Mouse (Mus musculus) frontal cortex, postnatal 25 days (tissue): Measurements from ENCODE around the gene Pnma1.

Experiments
- DNase-seq, 2 experiments: peaks; one replicate each; pipeline ENCODE4 v3.0.0; 2022; ENCODE audit warnings: low spot score in 2 of 2

The Pnma1 gene

DNA sequence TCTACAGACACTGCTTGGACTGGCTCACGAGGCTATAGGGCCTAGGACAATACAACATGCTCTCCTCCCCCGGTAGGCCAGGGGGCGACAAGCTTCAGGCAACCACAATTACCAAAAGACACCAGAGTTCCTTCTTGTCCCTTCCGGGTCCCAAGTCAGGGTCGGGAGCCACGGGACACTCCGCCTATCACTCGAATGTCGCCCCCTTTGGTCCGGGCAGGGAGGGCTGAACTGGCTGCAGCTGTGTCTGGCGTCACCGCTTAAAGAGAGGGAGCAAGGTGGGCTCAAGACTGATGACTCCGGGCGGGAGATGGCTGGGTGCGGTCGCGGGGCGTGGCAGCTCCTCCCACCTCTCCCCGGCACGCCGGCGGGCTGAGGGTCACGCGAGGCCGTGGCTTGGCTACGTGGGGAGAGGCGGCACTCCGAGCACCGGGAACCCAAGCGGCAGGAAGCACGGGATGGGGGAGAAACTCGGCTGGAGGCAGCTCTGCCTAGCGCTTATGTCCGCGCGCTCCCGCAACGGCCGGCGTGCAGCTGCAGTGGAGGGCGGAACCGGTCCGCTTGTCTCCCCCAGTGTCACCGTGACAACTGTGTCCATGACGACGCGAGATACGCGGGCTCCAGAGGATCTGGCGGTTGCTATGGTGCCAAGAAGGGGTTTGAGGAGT is at the start of gene Pnma1:
TSS of gene Pnma1 (minus strand) at position 536 of the 668 bp plus-strand sequence.
- peak; percentile 47 to 77 for DNase-seq

DNA sequence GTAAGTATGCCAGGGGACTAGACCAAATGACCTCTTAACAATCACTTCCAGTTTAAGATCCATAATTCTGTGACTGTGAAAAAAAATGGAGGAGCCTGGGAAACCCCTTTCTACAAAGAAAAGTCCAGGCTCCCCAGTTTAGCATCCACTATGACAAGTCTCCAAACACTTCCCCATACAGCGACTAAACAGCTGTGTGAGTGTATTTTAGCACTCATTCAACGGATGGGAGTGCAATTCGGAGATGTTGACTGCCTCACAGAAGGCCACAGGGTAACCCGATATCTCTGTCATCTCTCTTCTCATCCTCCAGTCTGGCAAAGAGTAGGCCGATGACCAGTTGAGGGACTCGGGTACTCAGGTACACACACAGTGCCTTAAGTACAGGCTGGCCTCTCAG is 46.9 kb upstream of the Pnma1 start:
- DNase-seq = no peak

DNA sequence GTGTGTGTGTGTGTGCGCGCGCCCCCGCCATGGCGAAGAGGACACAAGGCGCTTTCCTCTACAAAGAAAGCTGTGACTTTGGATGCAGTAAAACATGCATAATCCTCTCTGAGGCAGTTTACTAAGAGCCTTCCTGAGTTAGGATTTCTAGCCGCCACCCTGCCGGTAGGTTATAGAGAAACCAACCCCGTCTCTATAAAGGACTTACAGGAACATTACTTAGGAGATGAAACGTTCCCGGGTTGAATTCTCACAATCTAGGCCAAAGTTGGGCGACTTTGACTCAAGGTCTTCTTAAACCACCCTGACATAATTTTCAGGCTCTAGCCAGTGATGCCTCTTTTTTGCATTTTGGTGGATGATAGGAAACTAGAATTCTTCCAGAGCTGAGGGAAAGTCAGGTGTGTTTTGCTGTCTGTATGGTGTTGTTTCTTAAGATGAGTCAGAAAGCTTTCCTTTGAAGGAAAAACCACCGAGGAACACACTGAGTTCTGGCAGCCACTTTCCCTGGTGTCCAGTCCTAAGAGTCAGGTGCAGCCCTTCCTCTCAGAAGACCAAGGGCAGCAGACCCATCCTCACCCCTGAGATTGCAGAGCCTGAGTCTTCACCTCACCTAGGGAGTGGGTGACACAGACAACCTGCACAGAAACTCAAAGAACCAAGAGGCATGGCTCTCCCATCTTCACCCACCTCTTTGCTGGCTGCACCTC is 46.3 kb upstream of the Pnma1 start:
- DNase-seq = no peak

DNA sequence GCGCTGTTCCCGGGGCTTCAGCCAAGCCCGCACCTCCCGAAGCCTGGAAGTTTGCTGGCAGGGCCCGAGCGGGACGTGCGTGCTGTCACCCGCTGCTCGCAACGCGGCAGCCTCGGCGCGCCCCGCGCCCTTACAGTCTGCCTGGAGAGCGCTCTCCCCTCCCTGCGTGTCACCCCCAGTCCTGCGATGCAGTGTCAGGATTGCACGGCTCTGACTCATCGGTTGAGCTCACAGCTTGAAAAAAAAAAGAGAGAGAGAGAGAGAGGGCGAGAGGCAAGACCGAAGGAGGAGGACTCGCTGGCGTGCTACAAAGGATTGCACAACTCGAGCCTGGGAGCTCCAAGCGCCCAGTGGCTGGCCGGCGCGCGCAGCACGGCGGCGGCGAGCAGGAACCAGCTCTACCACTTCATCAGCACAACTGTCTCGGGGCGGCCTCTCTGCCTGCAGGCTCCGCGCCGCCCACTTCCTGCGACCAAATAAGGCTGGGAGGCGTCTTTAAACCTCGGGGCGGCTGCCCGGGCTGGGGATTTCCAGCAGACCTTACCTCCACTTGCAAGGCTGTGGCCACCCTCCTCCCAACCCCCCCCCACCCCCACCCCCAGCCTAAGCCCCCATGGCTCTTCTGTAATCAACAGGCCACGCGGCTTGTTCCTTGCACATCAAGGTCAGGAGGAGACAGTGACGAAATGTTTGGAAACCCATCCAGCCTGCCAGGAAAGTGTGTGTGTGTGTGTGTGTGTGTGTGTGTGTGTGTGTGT is 45.5 kb upstream of the Pnma1 start:
- peak; percentile 78 to 81 for DNase-seq

DNA sequence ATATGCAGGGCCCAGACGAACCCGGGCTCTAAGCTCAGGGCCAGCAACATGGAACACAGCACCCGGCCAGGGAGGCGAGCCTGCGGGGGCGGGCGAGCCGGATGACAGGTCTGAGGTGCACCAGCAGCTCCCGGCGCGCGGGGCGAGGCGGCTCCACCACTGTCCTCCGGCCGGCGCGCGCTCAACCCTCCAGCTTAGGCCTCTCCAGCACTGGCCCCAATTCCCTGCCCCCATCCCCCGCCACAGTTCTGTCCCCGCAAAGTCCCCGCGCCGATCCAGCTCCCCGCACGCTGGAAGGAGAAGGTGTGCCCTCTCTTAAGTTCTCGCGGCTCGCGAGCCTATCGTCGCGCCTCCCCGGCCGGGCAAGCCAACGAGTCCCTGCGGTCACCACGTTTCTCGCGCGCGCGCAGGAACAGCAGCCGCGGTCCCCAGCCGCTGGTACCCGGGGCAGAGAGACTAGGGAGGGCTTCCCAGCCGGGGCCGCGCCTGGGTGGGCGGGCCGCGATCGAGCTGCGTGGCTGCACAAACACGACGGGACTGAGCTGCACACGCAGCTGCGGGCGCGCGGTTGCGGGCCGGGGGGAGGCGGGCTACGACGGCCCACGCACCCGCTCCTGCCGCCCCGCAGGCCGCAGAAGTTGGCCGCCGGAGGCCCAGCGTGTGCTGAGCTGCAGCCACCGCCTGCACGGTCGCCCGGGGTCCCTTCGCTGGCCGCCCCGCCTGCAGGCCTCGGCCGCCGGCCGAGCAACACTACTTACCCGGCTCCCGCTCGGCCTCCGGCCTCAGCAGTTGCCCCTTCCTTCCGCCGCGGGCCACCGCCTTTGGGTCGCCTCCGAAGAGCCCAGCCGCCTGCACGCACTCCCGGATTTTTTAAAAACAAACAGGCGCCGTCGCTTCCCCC is 44.7 kb upstream of the Pnma1 start:
- DNase-seq = peak in 1 of 2 experiments; percentile 33

DNA sequence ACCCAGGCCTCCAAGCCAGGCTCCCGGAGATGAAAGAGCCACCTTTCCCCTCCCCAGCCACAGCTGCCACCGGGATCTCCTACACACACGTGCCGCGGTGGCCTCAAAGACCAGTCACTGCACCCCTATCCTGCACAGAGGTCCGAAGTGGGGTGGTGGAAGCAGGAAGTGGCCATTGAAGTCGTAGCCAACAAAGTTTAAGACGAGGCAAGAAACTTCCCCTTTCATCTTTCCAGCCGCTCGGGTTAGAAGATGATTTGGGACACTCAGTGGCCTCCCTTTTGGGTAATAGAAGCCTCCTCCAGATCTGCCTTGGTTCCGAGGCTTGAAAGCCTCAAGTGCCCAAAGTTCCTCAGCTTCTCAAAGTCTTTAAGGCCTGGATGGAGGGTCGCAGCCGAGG is 44.0 kb upstream of the Pnma1 start:
- DNase-seq = no peak

DNA sequence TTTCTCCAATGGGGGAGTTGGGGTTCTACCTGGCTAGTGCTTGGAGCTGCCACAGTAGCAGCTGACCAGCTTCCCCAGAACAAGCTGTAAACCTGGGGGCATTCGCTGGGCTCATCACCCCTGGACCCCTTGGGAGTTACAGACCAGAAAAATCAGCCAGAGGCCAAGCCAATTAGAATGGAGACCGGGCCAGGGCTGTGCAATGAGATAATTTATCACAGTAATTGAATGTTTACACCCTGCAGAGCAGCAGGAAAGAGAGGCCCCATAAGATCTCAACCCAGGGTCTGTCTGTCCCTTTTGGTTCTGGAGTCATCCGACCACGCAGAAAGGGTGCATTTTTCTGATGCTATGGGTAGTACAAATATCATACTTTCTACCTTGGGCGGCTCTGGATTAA is 43.5 kb upstream of the Pnma1 start:
- DNase-seq = no peak

DNA sequence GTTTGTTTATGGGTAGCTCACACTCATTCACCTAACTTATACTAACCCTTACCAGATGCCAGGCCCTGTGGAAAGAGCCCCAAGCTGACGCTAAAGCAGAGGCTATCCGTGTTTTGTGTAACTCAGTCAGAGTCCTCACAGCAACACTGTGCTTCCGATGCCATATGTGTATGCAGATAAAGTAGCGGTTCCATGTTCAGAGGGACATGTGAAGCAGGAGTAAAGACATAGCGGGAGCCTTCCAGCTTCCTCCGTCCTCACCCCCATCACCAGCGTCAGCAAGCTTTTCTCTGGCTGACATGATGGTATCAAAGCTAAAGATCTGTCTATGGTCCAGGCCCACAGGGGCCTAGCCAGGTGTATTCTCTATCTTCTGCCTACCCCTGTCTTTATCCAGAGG is 42.9 kb upstream of the Pnma1 start:
- DNase-seq = no peak

DNA sequence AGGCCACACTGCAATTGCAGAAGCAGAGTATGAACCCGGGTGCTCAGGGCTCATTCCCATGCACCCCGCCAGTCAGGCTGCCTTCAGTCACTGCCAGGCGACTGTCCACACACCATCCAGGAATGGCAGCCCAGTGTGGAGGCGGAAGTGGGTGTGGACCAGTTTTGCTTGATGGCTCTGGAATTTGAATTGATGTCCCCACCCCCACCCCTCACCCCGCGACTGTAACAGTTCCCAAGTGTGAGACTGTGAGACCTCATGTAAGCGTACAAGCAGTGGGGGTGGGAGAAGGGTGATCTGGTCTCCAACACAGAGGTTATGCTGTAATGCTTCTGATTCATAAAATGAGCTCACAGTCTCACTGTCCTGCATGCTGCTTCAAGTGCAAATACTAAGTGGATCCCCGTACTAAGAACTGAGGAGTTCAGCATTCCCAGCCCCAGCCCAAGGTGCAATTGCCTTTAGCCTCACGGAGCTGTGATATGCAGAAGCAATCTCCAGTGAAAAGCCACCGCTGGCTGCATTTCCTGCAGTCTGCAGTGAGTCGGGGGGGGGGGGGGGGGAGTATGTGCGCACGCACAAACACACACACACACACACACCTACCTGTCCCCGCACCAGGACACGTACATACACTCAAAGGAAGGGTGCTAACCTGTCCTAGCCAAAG is 42.0 kb upstream of the Pnma1 start:
- no peak for DNase-seq

DNA sequence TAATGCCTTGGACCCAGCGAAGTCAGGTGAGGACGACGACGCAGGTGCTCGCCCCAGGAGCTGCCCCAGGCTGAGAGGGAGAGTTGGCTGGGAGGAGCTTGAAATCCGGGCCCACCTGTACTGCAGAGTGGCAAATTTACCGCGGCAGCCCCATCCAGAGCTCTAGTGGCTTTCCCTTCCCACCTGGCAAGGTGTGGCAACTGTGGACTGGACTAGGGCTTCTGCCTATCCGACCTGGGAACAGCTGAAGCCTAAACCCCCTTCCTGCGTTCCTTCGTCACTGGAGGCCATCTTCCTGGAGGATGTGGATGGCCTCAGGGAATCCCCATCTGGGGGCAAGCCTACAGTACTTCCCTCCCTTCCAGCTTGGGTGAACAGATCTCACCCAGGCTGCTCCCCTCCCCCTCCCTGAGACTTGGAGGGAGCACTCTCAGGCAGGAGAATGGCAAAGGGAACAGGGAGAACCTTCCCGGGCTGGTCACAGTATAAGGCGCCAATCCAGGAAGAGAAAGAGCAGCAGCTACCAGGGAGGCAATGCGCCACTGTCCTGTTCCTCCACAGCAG is 40.7 kb upstream of the Pnma1 start:
- no peak for DNase-seq

DNA sequence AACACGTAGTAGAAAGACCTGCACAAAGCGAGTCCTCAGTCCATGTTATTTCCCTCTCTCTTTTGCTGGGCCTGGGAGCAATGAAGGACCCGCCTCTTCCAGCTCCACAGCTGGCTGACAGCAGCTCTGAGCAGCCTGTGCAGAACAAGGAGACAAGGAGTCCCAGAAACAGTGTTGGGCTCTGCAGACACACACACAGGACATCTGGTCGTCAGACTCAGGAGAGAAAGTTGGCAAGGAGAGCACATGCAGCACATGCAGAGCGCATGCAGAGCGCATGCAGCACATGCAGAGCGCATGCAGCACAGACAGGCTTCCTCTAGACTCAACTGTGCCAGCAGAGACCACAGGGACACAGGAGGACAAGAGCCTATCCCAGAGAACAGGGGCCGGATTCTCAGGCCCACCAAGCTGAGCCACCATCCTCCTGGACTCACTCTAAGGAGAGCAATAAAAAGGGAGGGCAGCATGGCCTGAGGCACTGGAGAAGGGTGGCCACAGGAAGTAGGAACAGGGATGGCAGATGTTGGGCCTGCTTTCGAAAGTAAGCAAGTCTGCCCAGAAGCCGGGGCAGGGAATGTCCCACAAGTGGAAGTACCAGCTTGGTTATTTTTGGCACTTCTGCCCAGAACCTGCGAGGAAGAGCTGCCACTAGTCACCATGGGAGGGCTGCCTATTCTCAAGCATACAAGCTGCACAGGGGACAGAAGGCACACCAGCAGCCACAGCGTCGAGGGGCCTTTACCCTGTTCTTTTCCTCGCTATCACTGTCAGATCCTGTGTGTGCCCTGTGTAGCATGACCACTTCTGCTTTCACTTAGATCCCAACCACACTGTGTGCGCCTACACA is 39.7 kb upstream of the Pnma1 start:
- no peak for DNase-seq

DNA sequence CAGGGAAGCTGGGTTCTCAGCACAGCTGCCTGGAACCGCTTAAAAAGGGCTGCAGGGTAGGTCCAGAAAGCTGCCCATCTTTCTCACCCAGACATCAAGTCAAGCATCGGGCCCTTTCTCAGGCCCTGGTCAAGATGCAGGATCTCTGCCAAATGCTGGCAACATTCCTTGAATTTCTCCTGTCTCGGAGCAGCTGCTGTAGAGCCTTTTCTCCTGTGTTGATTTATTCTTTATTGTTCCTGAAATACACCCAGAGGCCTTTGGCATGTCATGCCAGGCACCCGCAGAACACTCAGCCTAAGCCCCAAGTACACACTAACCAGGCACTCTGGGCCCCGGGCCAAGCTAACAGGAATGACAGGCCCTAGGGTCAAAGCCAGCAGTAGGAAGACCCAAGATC is 38.7 kb upstream of the Pnma1 start:
- no peak for DNase-seq

DNA sequence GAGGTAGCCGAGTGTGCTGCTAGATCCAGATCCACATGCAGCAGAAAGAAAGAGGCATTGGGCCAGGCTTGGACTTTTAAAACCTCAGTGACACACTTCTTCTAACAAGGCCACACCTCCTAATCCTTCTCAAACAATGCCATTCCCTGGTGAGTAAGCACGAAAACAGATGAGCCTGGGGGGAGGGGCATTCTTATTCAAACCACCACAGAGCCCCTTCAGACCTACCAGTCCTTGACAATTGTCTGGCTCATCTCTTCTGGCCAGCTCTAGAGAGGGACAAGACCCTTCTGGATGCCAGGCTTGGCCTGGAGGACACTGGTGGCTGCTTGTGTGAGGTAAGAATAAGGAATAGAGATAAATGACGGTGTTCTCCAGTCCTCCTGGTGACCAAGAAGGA is 38.2 kb upstream of the Pnma1 start:
- DNase-seq = no peak

DNA sequence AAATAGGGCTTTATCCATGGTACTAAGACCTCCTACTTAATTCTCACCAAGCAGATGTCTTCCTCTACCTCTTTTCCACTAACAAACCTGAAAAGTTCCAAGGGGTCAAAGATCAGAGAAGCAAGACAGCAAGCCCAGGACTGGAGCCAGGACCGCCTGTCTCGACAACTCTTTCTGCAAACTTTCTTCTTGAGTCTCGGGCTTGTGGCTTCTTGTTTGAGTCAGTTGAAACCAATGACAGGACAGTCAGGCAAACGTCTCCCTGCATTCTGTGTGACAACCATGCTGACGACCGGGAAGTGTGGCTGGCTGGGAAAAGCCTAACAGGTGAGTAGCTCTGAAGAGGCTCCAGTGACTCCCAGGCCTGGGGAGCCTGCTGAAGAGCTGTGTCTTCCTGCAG is 37.3 kb upstream of the Pnma1 start:
- DNase-seq = no peak

DNA sequence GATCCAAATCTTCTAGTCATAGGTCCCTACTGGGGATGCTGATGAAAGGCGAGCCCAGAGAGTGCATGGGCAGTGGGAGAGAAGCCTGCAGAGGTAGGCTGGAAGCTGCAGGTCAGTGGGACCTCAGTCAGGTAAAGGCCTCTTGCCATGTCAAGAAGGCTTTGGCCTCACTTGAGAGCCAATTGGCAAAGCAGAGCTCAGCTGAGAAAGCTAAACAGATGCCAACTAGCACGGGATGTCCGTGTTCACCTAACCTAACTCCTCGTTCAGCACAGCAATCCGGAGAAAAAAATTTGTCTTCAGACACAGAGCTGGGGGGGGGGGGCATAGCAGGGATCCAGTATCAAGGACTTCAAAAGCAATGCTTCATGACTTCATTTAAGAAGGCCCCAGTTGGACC is 36.7 kb upstream of the Pnma1 start:
- DNase-seq = no peak

DNA sequence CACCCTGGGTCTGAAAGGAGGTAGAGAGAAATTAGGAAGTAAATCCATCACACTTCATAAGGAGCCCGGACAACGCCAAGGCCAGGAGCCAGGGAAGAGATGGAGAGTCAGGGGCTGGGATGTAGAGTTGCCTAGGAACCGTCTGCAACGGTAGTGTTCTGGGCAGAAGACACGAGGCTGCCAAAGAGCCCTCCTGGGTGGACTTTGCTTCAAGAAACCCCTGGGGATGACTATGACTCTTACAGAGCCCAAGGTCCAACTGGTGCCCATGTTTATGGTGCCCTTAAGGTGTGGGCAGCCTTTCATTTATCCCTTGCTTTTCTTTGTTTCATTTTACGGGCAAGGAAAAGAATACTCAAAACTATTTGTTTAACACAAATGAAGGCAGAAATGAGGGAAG is 33.7 kb upstream of the Pnma1 start:
- DNase-seq = no peak

DNA sequence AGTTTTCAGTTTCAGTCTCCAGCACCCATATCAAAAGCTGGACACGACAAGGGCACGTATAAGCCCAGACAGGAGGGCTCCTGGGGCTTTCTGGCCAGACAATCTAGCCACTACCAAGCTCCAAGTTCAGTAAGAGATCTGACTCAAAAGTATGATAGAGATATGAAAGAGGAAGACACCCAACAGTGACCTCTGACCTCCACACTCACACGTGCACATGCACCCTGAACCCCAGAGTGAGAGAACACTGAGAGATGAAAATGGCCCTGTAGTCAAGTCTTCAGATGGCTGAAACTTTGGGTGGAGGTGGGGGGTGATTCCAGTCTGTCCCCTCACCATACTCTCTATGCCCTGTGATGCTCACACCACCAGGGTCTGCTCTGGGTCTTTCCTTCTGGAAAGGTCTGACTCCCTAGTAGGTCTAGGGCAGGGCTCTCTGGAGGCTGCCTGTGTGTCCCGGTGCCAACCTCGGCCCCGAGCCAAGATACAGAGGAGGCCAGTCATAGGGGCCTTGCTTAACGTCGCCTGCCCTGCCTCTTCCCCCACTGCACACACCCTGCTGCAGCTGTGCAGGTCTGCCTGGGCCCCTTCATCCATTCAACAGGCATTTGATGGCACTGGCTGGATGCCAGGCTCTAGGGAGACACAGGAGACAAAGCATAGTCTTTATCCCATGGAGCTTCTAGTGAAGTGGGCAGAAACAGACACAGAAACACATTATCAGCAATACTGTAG is 32.6 kb upstream of the Pnma1 start:
- no peak for DNase-seq

DNA sequence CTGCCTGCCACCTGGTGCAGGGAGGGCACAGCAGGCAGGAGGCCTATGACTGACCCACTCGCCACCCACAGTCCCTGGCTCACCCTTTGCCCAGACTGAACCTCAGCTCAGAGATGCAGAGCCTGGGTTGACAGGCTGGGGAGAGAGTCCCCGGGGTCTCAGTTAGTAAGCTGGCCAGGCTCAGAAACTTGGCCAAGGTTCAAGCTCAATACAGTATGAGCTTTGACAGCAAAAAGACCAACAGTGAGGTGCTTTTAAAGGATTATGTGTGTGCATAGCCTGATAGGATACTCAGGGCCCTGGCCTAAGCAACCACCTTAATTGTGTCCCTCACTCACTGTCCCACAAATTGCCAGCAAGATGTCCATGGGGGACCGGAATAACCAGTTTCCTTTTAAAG is 31.8 kb upstream of the Pnma1 start:
- no peak for DNase-seq

DNA sequence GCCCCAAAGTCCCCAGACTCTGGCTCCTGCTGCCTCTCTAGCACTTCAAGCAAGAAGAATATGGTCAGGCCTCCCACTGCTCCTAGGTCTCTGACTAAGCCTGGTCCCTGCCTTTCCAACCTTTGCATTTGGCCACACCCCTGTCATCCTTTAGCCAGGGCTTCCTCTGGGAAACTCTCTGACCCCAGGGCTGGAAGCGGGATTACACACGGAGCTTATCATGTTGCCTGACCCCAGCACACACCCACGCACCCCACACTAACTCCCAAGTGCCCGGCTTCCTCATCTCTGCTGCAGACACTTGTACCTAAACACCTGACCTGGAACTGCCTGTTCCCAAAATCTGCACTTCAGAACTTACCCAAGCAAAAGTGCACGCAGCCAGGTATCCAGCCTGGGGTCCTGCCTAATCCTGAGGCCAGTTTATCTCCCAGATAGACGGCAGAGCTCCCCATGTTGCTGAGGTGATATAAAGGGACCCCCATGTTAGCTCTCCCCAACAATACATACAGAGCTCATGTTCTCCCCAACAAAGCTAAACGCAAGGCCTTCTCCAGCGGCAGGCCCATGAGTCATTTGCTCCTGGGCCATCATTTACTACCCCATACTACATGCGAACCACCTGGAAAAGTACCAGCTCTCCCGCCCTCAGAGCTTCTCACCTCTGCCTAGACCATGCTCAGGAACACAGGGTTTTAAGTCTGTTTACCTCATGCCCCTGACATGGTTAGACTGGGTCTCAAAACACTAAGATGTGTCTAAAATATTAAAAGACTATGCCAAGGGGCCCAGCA is 30.6 kb upstream of the Pnma1 start:
- no peak for DNase-seq
